ENCODE assay signal across 10 mouse cellular contexts in genomic region chr10:100054006-100054405, GRCm38 (mm10). TPM values are rescaled to one million over a fixed set of nuclear protein-coding genes. Genes with fewer than 3 reads are reported as not detected.
A peak's percentile ranks its signal among the peaks of the same experiment; 100 is the strongest.
DNase-seq lines count a peak whose midpoint lies in the region; ATAC-seq and TF ChIP-seq lines count a peak whose summit lies in the region.
"Had no signal": no experiment of that assay in that cellular context is flagged by ENCODE, and none has a peak within 500 bp of the region (broad histone marks: within the 10 kb centered on the region; RNA-seq: fewer than 3 reads in every experiment).

No protein-coding gene starts in this region.

- H3K4me1 ChIP-seq in lung, adult 2 months (ENCODE audit: control insufficient read depth, insufficient read depth, low read length), result peaks cover 14% of the 10 kb centered on the region
- H3K4me1 ChIP-seq: liver, embryonic 15.5 days had no signal

- TF ChIP-seq CTCF in lung, adult 2 months (IDR thresholded peaks at IDR 0.05; ENCODE audit: insufficient read depth, low read length), result no peak

- no peak overlapping the region for H3K4me3 ChIP-seq in lung, adult 2 months (replicated peaks; ENCODE audit: extremely low read depth, low read depth, low read length)
- H3K4me3 ChIP-seq: heart, adult 2 months; liver, embryonic 15.5 days had no signal

- no peak for ATAC-seq in cerebellum, adult (ENCODE audit: insufficient number of reproducible peaks, low FRiP score, low TSS enrichment)

- 20% methylated on average over 3 of the region's 3 CpGs for WGBS in lung, adult 2 months

- TF ChIP-seq POLR2A in lung, adult 2 months (IDR thresholded peaks at IDR 0.05; ENCODE audit: borderline replicate concordance, extremely low read depth, low read depth, low read length), result no peak

- DNase-seq in cerebellum, postnatal 14 days, result peak; percentile 12 to 47
- no peak for DNase-seq in cerebellum, adult 9-11 months
- peak; percentile 59 to 72 for DNase-seq in lung, adult 18-20 months
- no peak for DNase-seq in lung, adult 2 months
- DNase-seq in layer of hippocampus, adult 8-10 months (ENCODE audit: low spot score in 2 of 2), result peak; percentile 66 to 69
- peak; percentile 58 for DNase-seq in skeletal muscle tissue, adult 2 months (ENCODE audit: low read depth, low spot score)
- no peak for DNase-seq in urinary bladder, postnatal 10 days (ENCODE audit: low spot score)

RNA-seq across cellular contexts. Expression of gene Kitl, which starts 38.6 kb away (rescaled TPM):
- polyA plus RNA-seq in lung, adult 2 months (2012; rRNA removed), result 117 and 119 TPM in 2 replicates
- total RNA-seq in layer of hippocampus, adult 8-10 months (2022), result 10 to 100 TPM; 20.5 to 36.7 (median 22.7) TPM

Comparison
In these comparisons a context has a peak if more than half of its experiments do, and no peak if none do; other contexts are left out.
1. DNase-seq: peak in cerebellum, postnatal 14 days (2 of 2), lung, adult 18-20 months (2 of 2), layer of hippocampus, adult 8-10 months (2 of 2) and skeletal muscle tissue, adult 2 months (single experiment); none in cerebellum, adult 9-11 months (single experiment), lung, adult 2 months (single experiment) and urinary bladder, postnatal 10 days (single experiment).